Mouse (Mus musculus): ENCODE measurements around the gene Sfmbt1. TPM values are rescaled to one million over a fixed set of nuclear protein-coding genes. Genes with fewer than 3 reads are reported as not detected.

Sfmbt1 gene
- polyA plus RNA-seq, 1 experiment from 2014 or later = 15.0 TPM

DNA sequence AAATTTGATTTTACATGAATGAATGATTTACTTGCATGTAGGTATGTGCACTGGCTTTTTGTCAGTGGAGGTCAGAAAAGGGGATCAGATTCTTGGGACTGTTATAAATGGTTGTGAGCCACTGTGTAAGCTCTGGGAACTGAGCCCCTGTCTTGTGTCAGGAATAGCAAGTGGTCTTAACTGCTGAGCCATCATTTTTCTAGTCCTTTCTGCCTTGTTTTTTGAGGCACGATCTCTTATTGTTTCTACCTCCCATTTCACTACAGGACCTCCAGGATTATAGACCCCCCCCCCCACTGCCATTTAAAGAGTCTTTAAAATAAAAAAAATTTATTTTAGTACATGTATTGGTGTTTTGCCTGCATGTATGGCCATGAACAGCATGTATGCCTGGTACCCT, 7.2 kb downstream of the Sfmbt1 start:
- Histone ChIP-seq H3K27ac (ENCODE audit: low read depth) (no peak overlapping the region), H3K27me3 (ENCODE audit: insufficient read depth, low read length) (no peaks in the 10 kb centered on the region), H3K4me2 (ENCODE audit: low read depth, low read length) (no peak overlapping the region), H3K9ac (replicated peaks) (no peak overlapping the region), H3K9me3 (ENCODE audit: low read length) (no peaks in the 10 kb centered on the region), H3K36me3 (replicated peaks; ENCODE audit: insufficient read depth, low read length) (no peaks in the 10 kb centered on the region), H3K4me3 (ENCODE audit: low read depth, low read length) (no peak overlapping the region), H3K4me1 (ENCODE audit: insufficient read depth) (peaks cover 12% of the 10 kb centered on the region)
- DNase-seq (no peak), ATAC-seq (no peak)
- no peak for TF ChIP-seq CTCF (IDR thresholded peaks at IDR 0.05; ENCODE audit: low read depth)
- TF ChIP-seq EP300 (IDR thresholded peaks at IDR 0.05; ENCODE audit: low read depth) = no peak
- WGBS (ENCODE audit: insufficient replicate concordance) = 59% methylated on average over 1 of the region's 1 CpGs

DNA sequence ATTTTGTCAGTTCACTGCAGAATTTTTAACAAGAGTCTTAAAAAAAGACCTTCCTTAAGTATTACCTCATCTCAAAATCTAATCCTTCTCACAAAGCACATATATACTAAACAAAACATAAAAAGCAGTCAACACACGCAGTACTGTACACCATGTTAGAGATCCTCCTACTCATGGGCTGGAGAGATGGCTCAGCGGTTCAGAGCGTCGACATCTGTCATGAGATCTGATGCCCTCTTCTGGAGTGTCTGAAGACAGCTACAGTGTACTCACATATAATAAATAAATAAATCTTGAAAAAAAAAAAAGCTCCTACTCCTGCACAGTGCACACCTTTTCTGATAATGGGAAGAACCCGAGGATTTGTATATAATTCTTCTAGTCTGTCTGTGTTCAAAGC, 7.8 kb downstream of the Sfmbt1 start:
- H3K4me2 ChIP-seq (ENCODE audit: low read depth, low read length) = no peak overlapping the region
- no peaks in the 10 kb centered on the region for H3K27me3 ChIP-seq (ENCODE audit: insufficient read depth, low read length)
- H3K27ac ChIP-seq (ENCODE audit: low read depth) = no peak overlapping the region
- no peaks in the 10 kb centered on the region for H3K36me3 ChIP-seq (replicated peaks; ENCODE audit: insufficient read depth, low read length)
- WGBS (ENCODE audit: insufficient replicate concordance) = 65% methylated on average over 5 of the region's 5 CpGs
- peaks cover 12% of the 10 kb centered on the region for H3K4me1 ChIP-seq (ENCODE audit: insufficient read depth)
- TF ChIP-seq EP300 (IDR thresholded peaks at IDR 0.05; ENCODE audit: low read depth) (no peak), CTCF (IDR thresholded peaks at IDR 0.05; ENCODE audit: low read depth) (no peak)
- no peak for DNase-seq
- H3K9me3 ChIP-seq (ENCODE audit: low read length) = no peaks in the 10 kb centered on the region
- no peak for ATAC-seq
- H3K9ac ChIP-seq (replicated peaks) = no peak overlapping the region
- no peak overlapping the region for H3K4me3 ChIP-seq (ENCODE audit: low read depth, low read length)

GRCm38 (mm10) chr14:30731896-30732295, 17.2 kb downstream of the Sfmbt1 start:
- no peaks in the 10 kb centered on the region for H3K36me3 ChIP-seq (replicated peaks; ENCODE audit: insufficient read depth, low read length)
- H3K4me1 ChIP-seq (ENCODE audit: insufficient read depth) = peaks cover 16% of the 10 kb centered on the region; the same call in 1 of the 2 replicates
- H3K9ac ChIP-seq (replicated peaks) = no peak overlapping the region
- H3K4me2 ChIP-seq (ENCODE audit: low read depth, low read length) = no peak overlapping the region
- H3K4me3 ChIP-seq (ENCODE audit: low read depth, low read length) = no peak overlapping the region
- H3K9me3 ChIP-seq (ENCODE audit: low read length) = no peaks in the 10 kb centered on the region
- H3K27me3 ChIP-seq (ENCODE audit: insufficient read depth, low read length) = no peaks in the 10 kb centered on the region
- 67% methylated on average over 3 of the region's 3 CpGs for WGBS (ENCODE audit: insufficient replicate concordance)
- no peak overlapping the region for H3K27ac ChIP-seq (ENCODE audit: low read depth)
- ATAC-seq (no peak), DNase-seq (no peak)
- TF ChIP-seq EP300 (IDR thresholded peaks at IDR 0.05; ENCODE audit: low read depth) (no peak), CTCF (IDR thresholded peaks at IDR 0.05; ENCODE audit: low read depth) (no peak)

- WGBS (ENCODE audit: insufficient replicate concordance) = 79% methylated on average over 5 of the region's 5 CpGs
- ATAC-seq (peak; percentile 86), DNase-seq (no peak)
- Histone ChIP-seq H3K4me2 (ENCODE audit: low read depth, low read length) (no peak overlapping the region), H3K9ac (replicated peaks) (no peak overlapping the region), H3K9me3 (ENCODE audit: low read length) (no peaks in the 10 kb centered on the region), H3K4me3 (ENCODE audit: low read depth, low read length) (no peak overlapping the region), H3K27me3 (ENCODE audit: insufficient read depth, low read length) (no peaks in the 10 kb centered on the region), H3K4me1 (ENCODE audit: insufficient read depth) (peaks cover 18% of the 10 kb centered on the region; the same call in 1 of the 2 replicates), H3K36me3 (replicated peaks; ENCODE audit: insufficient read depth, low read length) (no peaks in the 10 kb centered on the region), H3K27ac (ENCODE audit: low read depth) (peak overlapping the region; percentile 59)
- TF ChIP-seq EP300 (IDR thresholded peaks at IDR 0.05; ENCODE audit: low read depth) (no peak), CTCF (IDR thresholded peaks at IDR 0.05; ENCODE audit: low read depth) (no peak)
Measured at GRCm38 (mm10) chr14:30734665-30735064, 20.0 kb downstream of the Sfmbt1 start.

- no peak overlapping the region for H3K9ac ChIP-seq (replicated peaks)
- H3K4me2 ChIP-seq (ENCODE audit: low read depth, low read length) = no peak overlapping the region
- no peak overlapping the region for H3K27ac ChIP-seq (ENCODE audit: low read depth)
- DNase-seq = no peak
- no peak for ATAC-seq
- no peaks in the 10 kb centered on the region for H3K36me3 ChIP-seq (replicated peaks; ENCODE audit: insufficient read depth, low read length)
- no peaks in the 10 kb centered on the region for H3K27me3 ChIP-seq (ENCODE audit: insufficient read depth, low read length)
- TF ChIP-seq CTCF (IDR thresholded peaks at IDR 0.05; ENCODE audit: low read depth) (no peak), EP300 (IDR thresholded peaks at IDR 0.05; ENCODE audit: low read depth) (no peak)
- H3K9me3 ChIP-seq (ENCODE audit: low read length) = no peaks in the 10 kb centered on the region
- peaks cover 9% of the 10 kb centered on the region; the same call in 1 of the 2 replicates for H3K4me1 ChIP-seq (ENCODE audit: insufficient read depth)
- no peak overlapping the region for H3K4me3 ChIP-seq (ENCODE audit: low read depth, low read length)
- 57% methylated on average over 3 of the region's 3 CpGs for WGBS (ENCODE audit: insufficient replicate concordance)
Measured at GRCm38 (mm10) chr14:30735810-30736209, 21.2 kb downstream of the Sfmbt1 start.

- 54% methylated on average over 1 of the region's 1 CpGs for WGBS (ENCODE audit: insufficient replicate concordance)
- Histone ChIP-seq H3K9me3 (ENCODE audit: low read length) (no peaks in the 10 kb centered on the region), H3K36me3 (replicated peaks; ENCODE audit: insufficient read depth, low read length) (no peaks in the 10 kb centered on the region), H3K27me3 (ENCODE audit: insufficient read depth, low read length) (no peaks in the 10 kb centered on the region), H3K4me2 (ENCODE audit: low read depth, low read length) (no peak overlapping the region), H3K27ac (ENCODE audit: low read depth) (no peak overlapping the region), H3K4me1 (ENCODE audit: insufficient read depth) (peaks cover 9% of the 10 kb centered on the region; the same call in 1 of the 2 replicates), H3K9ac (replicated peaks) (no peak overlapping the region), H3K4me3 (ENCODE audit: low read depth, low read length) (no peak overlapping the region)
- ATAC-seq (no peak), DNase-seq (no peak)
- TF ChIP-seq CTCF (IDR thresholded peaks at IDR 0.05; ENCODE audit: low read depth) (no peak), EP300 (IDR thresholded peaks at IDR 0.05; ENCODE audit: low read depth) (no peak)
Measured at GRCm38 (mm10) chr14:30736413-30736812, 21.8 kb downstream of the Sfmbt1 start.

- Histone ChIP-seq H3K4me3 (ENCODE audit: low read depth, low read length) (no peak overlapping the region), H3K9me3 (ENCODE audit: low read length) (no peaks in the 10 kb centered on the region), H3K4me2 (ENCODE audit: low read depth, low read length) (no peak overlapping the region), H3K4me1 (ENCODE audit: insufficient read depth) (no peaks in the 10 kb centered on the region), H3K27me3 (ENCODE audit: insufficient read depth, low read length) (no peaks in the 10 kb centered on the region), H3K36me3 (replicated peaks; ENCODE audit: insufficient read depth, low read length) (no peaks in the 10 kb centered on the region), H3K27ac (ENCODE audit: low read depth) (no peak overlapping the region), H3K9ac (replicated peaks) (no peak overlapping the region)
- TF ChIP-seq EP300 (IDR thresholded peaks at IDR 0.05; ENCODE audit: low read depth) = no peak
- no peak for TF ChIP-seq CTCF (IDR thresholded peaks at IDR 0.05; ENCODE audit: low read depth)
- 66% methylated on average over 3 of the region's 3 CpGs for WGBS (ENCODE audit: insufficient replicate concordance)
- ATAC-seq (no peak), DNase-seq (no peak)
Measured at GRCm38 (mm10) chr14:30743891-30744290, 29.2 kb downstream of the Sfmbt1 start.
